Mouse (Mus musculus) ES-Bruce4 (cell line): ENCODE measurements around the gene Cdhr5.

Experiments used
- CTCF ChIP-seq: IDR thresholded peaks from one replicate; pipeline ENCODE4 v1.8.1; 2011; ENCODE audit warnings: low read depth, low read length
- EP300 ChIP-seq: IDR thresholded peaks from 2 replicates; pipeline ENCODE4 v1.6.1; 2011; ENCODE audit warnings: low read depth, low read length; ENCODE audit not compliant: insufficient read depth
- POLR2A ChIP-seq: IDR thresholded peaks from one replicate; pipeline ENCODE4 v1.8.1; 2011; ENCODE audit warnings: low read length; ENCODE audit not compliant: insufficient read depth

GRCm38 (mm10) chr7:141270631-141271030 lies 6.0 kb downstream of the Cdhr5 start:
- TF ChIP-seq EP300 (no peak), POLR2A (no peak), CTCF (no peak)
